ENCODE assay signal across 30 mouse cellular contexts in the genomic region with DNA sequence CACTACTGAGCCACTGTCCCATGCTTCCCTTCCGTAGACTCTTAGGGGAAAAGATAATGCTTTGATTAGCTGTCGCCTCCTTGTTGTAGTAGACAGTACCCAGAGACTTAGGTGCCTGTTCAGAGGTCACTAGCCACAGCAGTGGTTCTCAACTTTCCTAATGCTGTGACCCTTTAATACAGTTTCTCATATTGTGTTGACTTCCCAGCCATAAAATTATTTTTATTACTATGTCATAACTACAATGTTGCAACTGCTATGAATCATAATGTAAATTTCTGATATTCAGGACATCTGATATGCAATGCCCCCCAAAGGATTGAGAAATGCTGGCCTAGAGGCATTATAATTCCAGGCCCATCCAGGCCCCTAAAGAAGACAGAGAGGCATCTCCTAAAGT. TPM values are rescaled to one million over a fixed set of nuclear protein-coding genes. Genes with fewer than 3 reads are reported as not detected.
DNase-seq lines count a peak whose midpoint lies in the region; ATAC-seq and TF ChIP-seq lines count a peak whose summit lies in the region.
"Had no signal": no experiment of that assay in that cellular context is flagged by ENCODE, and none has a peak within 500 bp of the region (broad histone marks: within the 10 kb centered on the region; RNA-seq: fewer than 3 reads in every experiment).

No protein-coding gene starts in this region.

- no peaks in the 10 kb centered on the region for H3K9me3 ChIP-seq in intestine, postnatal 0 days (ENCODE audit: control insufficient read depth)
- no peaks in the 10 kb centered on the region for H3K9me3 ChIP-seq in intestine, embryonic 16.5 days (ENCODE audit: control insufficient read depth, low read length)
- H3K9me3 ChIP-seq: embryonic facial prominence, embryonic 12.5 days; embryonic facial prominence, embryonic 15.5 days; heart, embryonic 15.5 days had no signal

- H3K27ac ChIP-seq in heart, adult 2 months: peak overlapping the region; percentile 59
- H3K27ac ChIP-seq in intestine, postnatal 0 days (ENCODE audit: low read depth, low read length): no peak overlapping the region
- H3K27ac ChIP-seq in intestine, embryonic 16.5 days (ENCODE audit: low read length): no peak overlapping the region
- H3K27ac ChIP-seq in brown adipose tissue, adult 24 weeks (replicated peaks; ENCODE audit: low read depth, low read length): peak overlapping the region; percentile 49
- H3K27ac ChIP-seq: embryonic facial prominence, embryonic 12.5 days; embryonic facial prominence, embryonic 15.5 days; hindbrain, embryonic 14.5 days; hindbrain, postnatal 0 days had no signal

- intact Hi-C loops in heart, adult 2 months (cut with DNase I): no loop called here
- intact Hi-C loops in heart, postnatal 14 days (cut with DNase I): loop anchor here (5.0 kb wide), 2 partner anchors 57 to 87 kb away; no protein-coding TSS in a partner anchor

- 46% methylated on average over 2 of the region's 2 CpGs for WGBS in heart, adult 2 months
- 37% methylated on average over 2 of the region's 2 CpGs for WGBS in intestine, postnatal 0 days
- 64% methylated on average over 2 of the region's 2 CpGs for WGBS in intestine, embryonic 16.5 days

- no peak for TF ChIP-seq POLR2A in heart, adult 2 months (IDR thresholded peaks at IDR 0.05; ENCODE audit: insufficient read depth, low read depth, low read length)

- H3K79me2 ChIP-seq in heart, adult 2 months (replicated peaks; ENCODE audit: control insufficient read depth, insufficient read depth, low read length): no peaks in the 10 kb centered on the region

- H3K4me2 ChIP-seq in intestine, postnatal 0 days (replicated peaks; ENCODE audit: low read depth): no peak overlapping the region
- no peak overlapping the region for H3K4me2 ChIP-seq in intestine, embryonic 16.5 days (ENCODE audit: low read depth, low read length)
- H3K4me2 ChIP-seq: embryonic facial prominence, embryonic 12.5 days; embryonic facial prominence, embryonic 15.5 days; heart, embryonic 11.5 days; heart, embryonic 15.5 days; hindbrain, embryonic 14.5 days had no signal

- H3K36me3 ChIP-seq in heart, adult 2 months (ENCODE audit: control insufficient read depth, insufficient read depth, low read length): peaks cover 8% of the 10 kb centered on the region
- H3K36me3 ChIP-seq in intestine, postnatal 0 days (ENCODE audit: control insufficient read depth, insufficient read depth): no peaks in the 10 kb centered on the region
- no peaks in the 10 kb centered on the region for H3K36me3 ChIP-seq in intestine, embryonic 16.5 days (ENCODE audit: control insufficient read depth, insufficient read depth, low read length)
- H3K36me3 ChIP-seq: embryonic facial prominence, embryonic 12.5 days; embryonic facial prominence, embryonic 15.5 days; heart, embryonic 15.5 days had no signal

- peak; percentile 56 for ATAC-seq in intestine, postnatal 0 days
- ATAC-seq in intestine, embryonic 16.5 days: no peak
- ATAC-seq: activated CD4-positive, CD25-positive, alpha-beta regulatory T cell, adult 4 months; CD4-positive, CD25-positive, alpha-beta regulatory T cell, adult 4 months; forebrain, embryonic 14.5 days; forebrain, postnatal 0 days; hindbrain, postnatal 0 days; inflammation-experienced regulatory T-cells, adult 6 months had no signal

- no peak overlapping the region for H3K9ac ChIP-seq in heart, adult 2 months (ENCODE audit: low read depth, low read length)
- no peak overlapping the region for H3K9ac ChIP-seq in intestine, postnatal 0 days (ENCODE audit: low read depth, low read length)
- no peak overlapping the region for H3K9ac ChIP-seq in intestine, embryonic 16.5 days (ENCODE audit: low read depth, low read length)
- H3K9ac ChIP-seq: embryonic facial prominence, embryonic 12.5 days; embryonic facial prominence, embryonic 15.5 days; forebrain, postnatal 0 days; heart, embryonic 15.5 days; hindbrain, embryonic 14.5 days had no signal

- H3K27me3 ChIP-seq in heart, adult 2 months (ENCODE audit: control insufficient read depth, insufficient read depth, low read length): no peaks in the 10 kb centered on the region
- H3K27me3 ChIP-seq in intestine, postnatal 0 days (replicated peaks; ENCODE audit: control insufficient read depth, insufficient read depth, low read length): no peaks in the 10 kb centered on the region
- H3K27me3 ChIP-seq in intestine, embryonic 16.5 days (replicated peaks; ENCODE audit: control insufficient read depth, insufficient read depth, low read length): no peaks in the 10 kb centered on the region
- H3K27me3 ChIP-seq: embryonic facial prominence, embryonic 12.5 days; embryonic facial prominence, embryonic 15.5 days; heart, embryonic 15.5 days had no signal

- no peak for TF ChIP-seq CTCF in heart, adult 2 months (IDR thresholded peaks at IDR 0.05)
- no peak for TF ChIP-seq CTCF in intestine, postnatal 0 days (IDR thresholded peaks at IDR 0.05; ENCODE audit: low read depth)

- DNase-seq in heart, adult 2 months: no peak
- no peak for DNase-seq in heart, postnatal 14 days
- no peak for DNase-seq in right cerebral cortex, postnatal 14 days
- no peak for DNase-seq in spleen, postnatal 36 days (ENCODE audit: low spot score in 2 of 2)
- DNase-seq: adrenal gland, postnatal 10 days; adrenal gland, postnatal 36 days; B cell, adult 2 months; cerebellum, adult 11 months; cerebellum, adult 2 months; cerebellum, adult 9-11 months; cerebellum, postnatal 25 days; forebrain, postnatal 0 days; gastrocnemius, postnatal 10 days; gastrocnemius, postnatal 36 days; heart, postnatal 10 days; heart, postnatal 4 days; kidney, adult 11 months had no signal

- peaks cover 24% of the 10 kb centered on the region for H3K4me1 ChIP-seq in heart, adult 2 months (ENCODE audit: control insufficient read depth, insufficient read depth, low read length)
- H3K4me1 ChIP-seq in intestine, postnatal 0 days (replicated peaks; ENCODE audit: control insufficient read depth, insufficient read depth, low read length): no peaks in the 10 kb centered on the region
- peaks cover 17% of the 10 kb centered on the region for H3K4me1 ChIP-seq in intestine, embryonic 16.5 days (ENCODE audit: control insufficient read depth, insufficient read depth, low read length)
- H3K4me1 ChIP-seq in brown adipose tissue, adult 24 weeks (ENCODE audit: control insufficient read depth, insufficient read depth, insufficient read length, low read length): peaks cover 47% of the 10 kb centered on the region

- TF ChIP-seq EP300 in heart, adult 2 months (IDR thresholded peaks at IDR 0.05; ENCODE audit: insufficient read depth, low read depth, low read length): no peak

- no peak overlapping the region for H3K4me3 ChIP-seq in heart, adult 2 months
- no peak overlapping the region for H3K4me3 ChIP-seq in intestine, postnatal 0 days (ENCODE audit: low read depth, low read length)
- no peak overlapping the region for H3K4me3 ChIP-seq in intestine, embryonic 16.5 days (ENCODE audit: low read length)
- no peak overlapping the region for H3K4me3 ChIP-seq in brown adipose tissue, adult 24 weeks (ENCODE audit: insufficient read depth, low read depth, low read length)
- H3K4me3 ChIP-seq: embryonic facial prominence, embryonic 12.5 days; embryonic facial prominence, embryonic 15.5 days; heart, embryonic 15.5 days had no signal

RNA-seq across cellular contexts. Expression of a gene that starts 48.9 kb away (rescaled TPM):
- total RNA-seq in heart, adult 2 months (2021): 100 to 1,000 TPM; 423 to 471 TPM
- polyA plus RNA-seq in heart, adult 2 months (2012; rRNA removed): 82.1 and 188 TPM in 2 replicates
- 100 to 1,000 TPM; 476 to 479 TPM for total RNA-seq in heart, postnatal 14 days (2021)
- polyA plus RNA-seq in intestine, postnatal 0 days (2015; fragmentation: Nextera tagmentation; extraction: Ambion mirVana): 192 and 194 TPM in 2 replicates
- polyA plus RNA-seq in intestine, embryonic 16.5 days (2015; fragmentation: Nextera tagmentation; extraction: Ambion mirVana): 161 and 168 TPM in 2 replicates
- polyA plus RNA-seq in brown adipose tissue, adult 24 weeks (2012; ENCODE audit: insufficient read depth, insufficient read length, missing spikeins): 510 and 585 TPM in 2 replicates

Comparison
In these comparisons a context has a peak if more than half of its experiments do, and no peak if none do; other contexts are left out.
1. H3K27ac ChIP-seq: peak in heart, adult 2 months (single experiment) and brown adipose tissue, adult 24 weeks (single experiment); none in intestine, postnatal 0 days (single experiment) and intestine, embryonic 16.5 days (single experiment).